Mouse (Mus musculus): ENCODE measurements around the gene Glod5. TPM values are rescaled to one million over a fixed set of nuclear protein-coding genes. Genes with fewer than 3 reads are reported as not detected.

Gene Glod5
- not detected for total RNA-seq (2023)

GRCm38 (mm10) chrX:8018286-8018685 lies at the start of gene Glod5:
Glod5 (minus strand) TSS chrX:8018492.

GRCm38 (mm10) chrX:7977892-7978291 lies 40.4 kb downstream of the Glod5 start, which contains the start of gene Gata1:
Gata1 (minus strand) TSS chrX:7978071.

Other genes starting within 250 kb of the Glod5 start
- 150 TPM for gene Gripap1, start 228.7 kb downstream of the Glod5 start, total RNA-seq (2023)
- 1.2 TPM for gene Kcnd1, start 196.2 kb downstream of the Glod5 start, total RNA-seq (2023)
- 205 TPM for gene Otud5, start 177.1 kb downstream of the Glod5 start, total RNA-seq (2023)
- gene Pim2, start 140.2 kb downstream of the Glod5 start, total RNA-seq (2023), result 56.9 TPM
- gene Slc35a2, start 134.5 kb downstream of the Glod5 start, total RNA-seq (2023), result 24.8 TPM
- 83.4 TPM for gene Pqbp1, start 119.2 kb downstream of the Glod5 start, total RNA-seq (2023)
- 37.8 TPM for gene Timm17b, start 119.1 kb downstream of the Glod5 start, total RNA-seq (2023)
- gene Gm10491, start 110.7 kb downstream of the Glod5 start, total RNA-seq (2023), result not detected
- not detected for gene Gm10490, start 109.0 kb downstream of the Glod5 start, total RNA-seq (2023)
- gene Pcsk1n, start 98.7 kb downstream of the Glod5 start, total RNA-seq (2023), result not detected
- not detected for gene Eras, start 89.9 kb downstream of the Glod5 start, total RNA-seq (2023)
- 17.9 TPM for gene Hdac6, start 70.6 kb downstream of the Glod5 start, total RNA-seq (2023)
- 3.3 TPM for gene Gata1, start 40.4 kb downstream of the Glod5 start, total RNA-seq (2023)
- 30.1 TPM for gene Suv39h1, start 56.3 kb upstream of the Glod5 start, total RNA-seq (2023)
- 114 TPM for gene Was, start 72.0 kb upstream of the Glod5 start, total RNA-seq (2023)
- 49.9 TPM for gene Wdr13, start 114.4 kb upstream of the Glod5 start, total RNA-seq (2023)
- 479 TPM for gene Rbm3, start 127.4 kb upstream of the Glod5 start, total RNA-seq (2023)
- gene Tbc1d25, start 157.7 kb upstream of the Glod5 start, total RNA-seq (2023), result 16.9 TPM
- gene Ebp, start 175.0 kb upstream of the Glod5 start, total RNA-seq (2023), result 48.9 TPM
- gene Porcn, start 188.0 kb upstream of the Glod5 start, total RNA-seq (2023), result not detected
- 16.3 TPM for gene Ftsj1, start 233.9 kb upstream of the Glod5 start, total RNA-seq (2023)

Data from CD4-positive naive resting alpha-beta T cell, adult 57 days (primary cell).